Mouse (Mus musculus) CH12.LX (cell line): ENCODE measurements around the gene Cyp39a1. TPM values are rescaled to one million over a fixed set of nuclear protein-coding genes. Genes with fewer than 3 reads are reported as not detected.

ENCODE experiments used
- DNase-seq: peaks from one replicate; pipeline ENCODE4 v3.0.0-alpha.2; 2013; ENCODE audit errors: extremely low read depth
- H3K27ac ChIP-seq: 2 replicates; pipeline ENCODE4 v1.5.1; 2012; ENCODE audit warnings: low read depth, mild to moderate bottlenecking, control low read depth, moderate library complexity; ENCODE audit not compliant: insufficient read depth
- H3K27me3 ChIP-seq: replicated peaks from 2 replicates; pipeline ENCODE3; 2012; ENCODE audit warnings: inconsistent platforms
- H3K36me3 ChIP-seq, 2 experiments: replicated peaks in 1 of 2; 2 replicates each; pipeline versions ENCODE3 to v1.6.1; 2012; ENCODE audit warnings: inconsistent platforms in 1 of 2, low read length in 1 of 2, mild to moderate bottlenecking in 1 of 2, mixed read lengths in 1 of 2, moderate library complexity in 1 of 2; ENCODE audit not compliant: control insufficient read depth in 1 of 2, insufficient read depth in 1 of 2
- H3K4me1 ChIP-seq, 2 experiments: 2 replicates each; pipeline ENCODE4 v1.6.1; 2012; ENCODE audit warnings: inconsistent platforms in 1 of 2, moderate library complexity in 1 of 2; ENCODE audit not compliant: insufficient read depth in 2 of 2, control insufficient read depth in 1 of 2
- H3K4me2 ChIP-seq: 2 replicates; pipeline ENCODE4 v1.6.1; 2012; ENCODE audit warnings: low read depth, mild to moderate bottlenecking, control low read depth; ENCODE audit not compliant: poor library complexity, insufficient read depth, severe bottlenecking
- H3K4me3 ChIP-seq, 3 experiments: fragments of 150-350 bp in 1 of 3; sonication (generic) in 1 of 3; replicated peaks in 1 of 3; 2 replicates each; pipeline versions ENCODE3 to v1.5.1; 2011 to 2012; ENCODE audit warnings: low read depth in 2 of 3, low read length in 2 of 3, mild to moderate bottlenecking in 2 of 3, moderate library complexity in 2 of 3, control low read depth in 1 of 3, improper control_type of control experiment in 1 of 3, inconsistent platforms in 1 of 3, mixed read lengths in 1 of 3; ENCODE audit not compliant: poor library complexity in 1 of 3
- H3K79me2 ChIP-seq: replicated peaks from 2 replicates; pipeline ENCODE4 v1.6.1; 2012; ENCODE audit warnings: mild to moderate bottlenecking, moderate library complexity; ENCODE audit not compliant: control insufficient read depth, poor library complexity, insufficient read depth, severe bottlenecking; ENCODE audit errors: extremely low read depth
- H3K9ac ChIP-seq: 2 replicates; pipeline ENCODE4 v1.6.1; 2012; ENCODE audit warnings: low read depth, mild to moderate bottlenecking, control low read depth, moderate library complexity; ENCODE audit not compliant: insufficient read depth
- H3K9me3 ChIP-seq: replicated peaks from 2 replicates; pipeline ENCODE3; 2012; ENCODE audit warnings: low read length, inconsistent platforms, mixed read lengths
- BHLHE40 ChIP-seq: IDR thresholded peaks from 2 replicates; pipeline ENCODE4 v1.6.1; 2011; ENCODE audit warnings: mild to moderate bottlenecking, low read depth, low read length, improper control_type of control experiment
- CHD1 ChIP-seq: IDR thresholded peaks from 2 replicates; pipeline ENCODE4 v1.6.1; 2012; ENCODE audit warnings: low read depth, low read length, improper control_type of control experiment, inconsistent platforms
- CTCF ChIP-seq, 2 experiments: IDR thresholded peaks in 1 of 2; conservative IDR thresholded peaks in 1 of 2; 2 replicates each; pipeline ENCODE4 v1.5.1; 2011 to 2012; ENCODE audit warnings: low read depth in 2 of 2, low read length in 2 of 2, improper control_type of control experiment in 1 of 2, inconsistent platforms in 1 of 2, mild to moderate bottlenecking in 1 of 2, moderate library complexity in 1 of 2
- ETS1 ChIP-seq: conservative IDR thresholded peaks from 2 replicates; pipeline ENCODE4 v1.6.1; 2012; ENCODE audit warnings: low read depth, mild to moderate bottlenecking, inconsistent platforms, low read length, improper control_type of control experiment, moderate library complexity
- IRF4 ChIP-seq: IDR thresholded peaks from 2 replicates; pipeline ENCODE4 v1.6.1; 2014; ENCODE audit warnings: low read depth, mild to moderate bottlenecking, inconsistent platforms, low read length, improper control_type of control experiment
- MAZ ChIP-seq: IDR thresholded peaks from 2 replicates; pipeline ENCODE4 v1.6.1; 2012; ENCODE audit warnings: low read depth, mild to moderate bottlenecking, inconsistent platforms, low read length, improper control_type of control experiment, moderate library complexity
- MEF2A ChIP-seq: IDR thresholded peaks from 2 replicates; pipeline ENCODE4 v1.6.1; 2014; ENCODE audit warnings: low read depth, mild to moderate bottlenecking, inconsistent platforms, low read length, improper control_type of control experiment, borderline replicate concordance
- NELFE ChIP-seq: IDR thresholded peaks from 2 replicates; pipeline ENCODE4 v1.6.1; 2011; ENCODE audit warnings: low read depth, low read length, improper control_type of control experiment
- NRF1 ChIP-seq: IDR thresholded peaks from 2 replicates; pipeline ENCODE4 v1.6.1; 2014; ENCODE audit warnings: low read depth, mild to moderate bottlenecking, inconsistent platforms, low read length, improper control_type of control experiment, moderate library complexity
- PAX5 ChIP-seq: IDR thresholded peaks from 2 replicates; pipeline ENCODE4 v1.6.1; 2012; ENCODE audit warnings: low read length, inconsistent platforms, mixed read lengths
- POLR2AphosphoS2 ChIP-seq: IDR thresholded peaks from 2 replicates; pipeline ENCODE4 v1.6.1; 2011; ENCODE audit warnings: low read depth, low read length, improper control_type of control experiment
- RCOR1 ChIP-seq: conservative IDR thresholded peaks from 2 replicates; pipeline ENCODE4 v1.6.1; 2012; ENCODE audit warnings: low read depth, mild to moderate bottlenecking, inconsistent platforms, low read length, improper control_type of control experiment
- SIN3A ChIP-seq: IDR thresholded peaks from 2 replicates; pipeline ENCODE4 v1.6.1; 2012; ENCODE audit warnings: low read length, improper control_type of control experiment, inconsistent platforms
- SMC3 ChIP-seq: IDR thresholded peaks from 2 replicates; pipeline ENCODE4 v1.6.1; 2011; ENCODE audit warnings: low read depth, low read length, improper control_type of control experiment
- TBP ChIP-seq: conservative IDR thresholded peaks from 2 replicates; pipeline ENCODE4 v1.6.1; 2011; ENCODE audit warnings: low read depth, low read length, improper control_type of control experiment
- TCF12 ChIP-seq: IDR thresholded peaks from 2 replicates; pipeline ENCODE4 v1.6.1; 2014; ENCODE audit warnings: low read depth, mild to moderate bottlenecking, inconsistent platforms, low read length, improper control_type of control experiment
- USF1 ChIP-seq: IDR thresholded peaks from 2 replicates; pipeline ENCODE4 v1.6.1; 2014; ENCODE audit warnings: low read depth, mild to moderate bottlenecking, inconsistent platforms, low read length, improper control_type of control experiment
- USF2 ChIP-seq: conservative IDR thresholded peaks from 2 replicates; pipeline ENCODE4 v1.6.1; 2011; ENCODE audit warnings: low read depth, low read length, improper control_type of control experiment
- ZC3H11A ChIP-seq: IDR thresholded peaks from 2 replicates; pipeline ENCODE4 v1.6.1; 2012; ENCODE audit warnings: low read depth, mild to moderate bottlenecking, inconsistent platforms, low read length, improper control_type of control experiment
- ZKSCAN1 ChIP-seq: IDR thresholded peaks from 2 replicates; pipeline ENCODE4 v1.6.1; 2012; ENCODE audit warnings: low read depth, inconsistent platforms, low read length, improper control_type of control experiment, borderline replicate concordance
- ZMIZ1 ChIP-seq: IDR thresholded peaks from 2 replicates; pipeline ENCODE4 v1.6.1; 2012; ENCODE audit warnings: low read depth, mild to moderate bottlenecking, inconsistent platforms, low read length, improper control_type of control experiment
- ZNF384 ChIP-seq: IDR thresholded peaks from 2 replicates; pipeline ENCODE4 v1.6.1; 2012; ENCODE audit warnings: low read depth, low read length, improper control_type of control experiment, inconsistent platforms
- dilution Hi-C: fragments of 300-500 bp; cut with MboI; formaldehyde crosslinking; loops from 2 replicates; pipeline ENCODE4 v1.14.3; 2020; ENCODE audit warnings: low sequenced_read_pairs; ENCODE audit not compliant: extremely low pct_unique_long_range_greater_than_20kb, extremely low pct_ligation_motif_present
- in situ Hi-C: fragments of 300-500 bp; cut with MboI; formaldehyde crosslinking; loops from 3 replicates; pipeline ENCODE4 v1.14.3; 2019; ENCODE audit warnings: low sequenced_read_pairs, low pct_ligation_motif_present, low pct_unique_long_range_greater_than_20kb, mixed read lengths
- polyA plus RNA-seq: library from polyadenylated mRNA; unstranded; fragments of >175 nt; gene quantifications from 2 replicates; pipeline ENCODE4 v1.2.1, GENCODE M21; 2012; ENCODE audit warnings: low read depth; ENCODE audit not compliant: insufficient read length
- total RNA-seq, 2 experiments: library from RNA; depleted of rRNA; stranded (reverse); fragments of 300-350 nt in 1 of 2; fragments of >200 nt in 1 of 2; gene quantifications; 2 replicates each; pipeline ENCODE4 v1.2.3; 2012 to 2014

Gene Cyp39a1
- total and polyA plus RNA-seq, 3 experiments = 0.04 to 0.43 (median 0.16) TPM

DNA sequence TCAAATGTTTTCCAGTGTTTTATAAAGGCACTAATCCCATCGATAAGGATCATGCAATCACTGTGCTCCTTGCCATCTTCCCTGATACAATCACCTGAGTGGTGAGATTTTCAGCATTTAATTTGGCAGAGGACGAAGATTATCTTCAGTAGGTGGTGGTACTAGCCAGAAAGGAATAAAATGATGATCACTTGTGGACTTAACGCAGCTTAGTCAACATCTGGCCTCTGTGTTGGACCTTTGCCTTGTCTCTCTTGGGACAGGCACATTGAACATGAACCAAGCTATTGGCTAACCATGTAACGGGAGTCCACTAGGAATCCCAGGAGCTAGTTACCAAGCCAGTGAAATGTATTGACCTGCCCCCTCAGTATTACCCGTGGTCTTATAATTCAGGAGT, 17.4 kb downstream of the Cyp39a1 start:
- dilution Hi-C loops = no loop called here
- H3K4me1 ChIP-seq = no peaks in the 10 kb centered on the region
- TF ChIP-seq SIN3A (no peak), CHD1 (no peak), USF2 (no peak), ETS1 (no peak), SMC3 (no peak), NRF1 (no peak), ZKSCAN1 (no peak), PAX5 (no peak), ZNF384 (no peak), CTCF (conservative IDR thresholded peaks at IDR 0.05 in 1 of 2, IDR thresholded peaks at IDR 0.05 in 1 of 2; ENCODE audit: low read depth in 2 of 2, low read length in 2 of 2) (no peak), RCOR1 (no peak), ZC3H11A (no peak), IRF4 (no peak), ZMIZ1 (no peak), NELFE (no peak), TBP (no peak), MEF2A (no peak), MAZ (no peak)

DNA sequence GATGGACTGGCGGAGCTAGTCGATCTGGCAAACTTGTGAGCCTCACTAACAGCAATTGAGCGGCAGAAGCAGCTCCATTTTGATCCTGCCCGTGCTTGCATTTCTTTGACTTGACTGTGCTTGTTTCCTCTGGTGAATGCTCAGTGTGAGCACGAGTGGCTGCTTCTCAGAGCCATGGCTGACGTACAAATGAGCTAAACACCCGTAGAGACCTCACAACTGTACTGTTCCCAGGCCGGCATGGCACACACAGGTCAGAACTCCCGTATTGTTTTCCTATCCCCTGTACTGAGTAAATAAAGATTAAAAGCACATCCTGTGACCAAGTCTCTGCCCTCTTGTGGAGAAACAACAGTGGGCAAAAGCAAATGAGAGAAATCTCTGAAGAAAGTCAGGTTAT, 22.4 kb downstream of the Cyp39a1 start:
- Histone ChIP-seq H3K4me3 (no peak overlapping the region), H3K79me2 (no peaks in the 10 kb centered on the region), H3K27ac (no peak overlapping the region), H3K9ac (no peak overlapping the region), H3K4me1 (no peaks in the 10 kb centered on the region), H3K36me3 (no peaks in the 10 kb centered on the region), H3K27me3 (no peaks in the 10 kb centered on the region), H3K4me2 (no peak overlapping the region), H3K9me3 (peaks cover 29% of the 10 kb centered on the region)
- no peak for DNase-seq
- in situ Hi-C loops = no loop called here
- TF ChIP-seq ETS1 (no peak), USF1 (no peak), ZNF384 (no peak), IRF4 (no peak), TCF12 (no peak), BHLHE40 (no peak), POLR2AphosphoS2 (no peak), USF2 (no peak)
- dilution Hi-C loops = no loop called here

More for the DNA sequence above, 17.4 kb downstream of the Cyp39a1 start:
- H3K27me3 ChIP-seq = no peaks in the 10 kb centered on the region
- DNase-seq = no peak
- H3K9me3 ChIP-seq = peaks cover 26% of the 10 kb centered on the region
- H3K36me3 ChIP-seq = no peaks in the 10 kb centered on the region
- no peak overlapping the region for H3K4me2 ChIP-seq
- no peak overlapping the region for H3K27ac ChIP-seq
- in situ Hi-C loops = no loop called here
- no peak overlapping the region for H3K9ac ChIP-seq
- no peak overlapping the region for H3K4me3 ChIP-seq
- no peaks in the 10 kb centered on the region for H3K79me2 ChIP-seq
